Mouse (Mus musculus) limb, embryonic 11.5 days (tissue): ENCODE results near the gene Rras. TPM values are rescaled to one million over a fixed set of nuclear protein-coding genes. Genes with fewer than 3 reads are reported as not detected.

Source experiments
- ATAC-seq: fragments of 200-750 bp; cut with Nextera tagmentation; 2 replicates; pipeline ENCODE4 v1.8.0; 2017; ENCODE audit warnings: low read depth; ENCODE audit not compliant: insufficient number of reproducible peaks, low FRiP score, low TSS enrichment
- DNase-seq: peaks from one replicate; pipeline ENCODE4 v3.0.0-alpha.2; 2015; ENCODE audit warnings: low spot score
- H3K27ac ChIP-seq: fragments of 300-500 bp; sonication (generic); replicated peaks from 2 replicates; pipeline ENCODE4 v1.5.1; 2014; ENCODE audit warnings: low read depth, mild to moderate bottlenecking, low read length
- H3K27me3 ChIP-seq: fragments of 300-500 bp; sonication (generic); 2 replicates; pipeline ENCODE4 v1.6.1; 2014; ENCODE audit warnings: mild to moderate bottlenecking, low read length, mixed read lengths; ENCODE audit not compliant: control insufficient read depth, insufficient read depth
- H3K36me3 ChIP-seq: fragments of 300-500 bp; sonication (generic); 2 replicates; pipeline ENCODE4 v1.6.1; 2014; ENCODE audit warnings: mild to moderate bottlenecking, low read length, moderate library complexity, mixed read lengths; ENCODE audit not compliant: control insufficient read depth, insufficient read depth
- H3K4me1 ChIP-seq: fragments of 300-500 bp; sonication (generic); 2 replicates; pipeline ENCODE4 v1.6.1; 2014; ENCODE audit warnings: low read length, mixed read lengths; ENCODE audit not compliant: control insufficient read depth, insufficient read depth
- H3K4me2 ChIP-seq: fragments of 300-500 bp; sonication (generic); 2 replicates; pipeline ENCODE4 v1.6.1; 2014; ENCODE audit warnings: low read depth, mild to moderate bottlenecking, moderate library complexity; ENCODE audit not compliant: severe bottlenecking
- H3K4me3 ChIP-seq: fragments of 300-500 bp; sonication (generic); 2 replicates; pipeline ENCODE4 v1.5.1; 2014; ENCODE audit warnings: low read depth, low read length
- H3K9ac ChIP-seq: fragments of 300-500 bp; sonication (generic); 2 replicates; pipeline ENCODE4 v1.6.1; 2014; ENCODE audit warnings: mild to moderate bottlenecking, low read length
- H3K9me3 ChIP-seq: fragments of 300-500 bp; sonication (generic); 2 replicates; pipeline ENCODE4 v1.6.1; 2016; ENCODE audit warnings: low read length; ENCODE audit not compliant: control insufficient read depth
- WGBS: fragments of 180-500 bp; shearing (Covaris S2); extraction: QIAGEN DNeasy Blood & Tissue Kit; methylation state at CpG from one replicate; pipeline ENCODE4 v1.1.7; 2014; 5-methylcytosine and 5-hydroxymethylcytosine counted together
- polyA plus RNA-seq: library from polyadenylated mRNA; unstranded; fragments of >200 nt; fragmentation: Nextera tagmentation; extraction: Ambion mirVana; gene quantifications from 2 replicates; pipeline ENCODE4 v1.2.1, GENCODE M21; 2014

Rras gene
- polyA plus RNA-seq, 1 experiment from 2014 or later, result 20.8 TPM

GRCm38 (mm10) chr7:45025601-45026220, 8.0 kb downstream of the Rras start:
- DNase-seq, result no peak
- no peak overlapping the region for H3K9ac ChIP-seq
- H3K4me2 ChIP-seq, result no peak overlapping the region
- H3K27ac ChIP-seq, result no peak overlapping the region
- 71% methylated on average over 8 of the region's 8 CpGs for WGBS
- H3K4me3 ChIP-seq, result no peak overlapping the region
- no peaks in the 10 kb centered on the region for H3K9me3 ChIP-seq
- H3K27me3 ChIP-seq, result no peaks in the 10 kb centered on the region
- H3K4me1 ChIP-seq, result 0 out of 2 replicates have a peak, but pooled peaks cover 2% of the 10 kb centered on the region
- H3K36me3 ChIP-seq, result peaks cover 28% of the 10 kb centered on the region
- ATAC-seq, result no peak

DNA sequence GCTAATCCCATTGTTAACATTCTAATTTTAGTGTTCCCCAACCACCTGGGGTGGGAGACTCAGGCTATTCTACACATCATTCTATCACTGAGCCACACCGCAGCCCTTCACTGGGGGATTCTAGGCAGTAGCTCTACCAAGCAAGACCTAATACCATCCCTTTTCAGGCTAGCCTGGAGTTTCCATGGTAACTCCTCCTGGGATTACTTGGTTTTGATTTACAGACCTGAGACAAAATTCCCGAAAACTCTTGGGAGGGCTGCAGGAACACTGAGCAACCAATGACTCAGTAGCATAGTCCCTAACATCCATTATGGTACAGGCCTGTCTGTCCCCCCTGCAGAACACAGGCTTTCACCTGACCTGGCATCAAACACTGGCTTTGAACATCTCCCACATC, 8.5 kb downstream of the Rras start:
- ATAC-seq, result no peak; the same call in 1 of the 2 replicates
- no peaks in the 10 kb centered on the region for H3K9me3 ChIP-seq
- H3K4me2 ChIP-seq, result no peak overlapping the region
- H3K27ac ChIP-seq, result no peak overlapping the region
- DNase-seq, result no peak
- H3K4me1 ChIP-seq, result 0 out of 2 replicates have a peak, but pooled peaks cover 2% of the 10 kb centered on the region
- peaks cover 33% of the 10 kb centered on the region for H3K36me3 ChIP-seq
- H3K9ac ChIP-seq, result no peak overlapping the region
- no peak overlapping the region for H3K4me3 ChIP-seq
- WGBS, result 67% methylated on average over 2 of the region's 2 CpGs
- no peaks in the 10 kb centered on the region for H3K27me3 ChIP-seq

GRCm38 (mm10) chr7:45027761-45028160, 10.0 kb downstream of the Rras start:
- Histone ChIP-seq H3K9ac (no peak overlapping the region), H3K9me3 (no peaks in the 10 kb centered on the region), H3K4me3 (no peak overlapping the region), H3K4me1 (0 out of 2 replicates have a peak, but pooled peaks cover 2% of the 10 kb centered on the region), H3K4me2 (no peak overlapping the region), H3K27me3 (no peaks in the 10 kb centered on the region), H3K27ac (no peak overlapping the region), H3K36me3 (peaks cover 38% of the 10 kb centered on the region)
- 91% methylated on average over 9 of the region's 9 CpGs for WGBS
- DNase-seq, result no peak
- ATAC-seq, result no peak

- WGBS, result 94% methylated on average over 11 of the region's 11 CpGs
- Histone ChIP-seq H3K9ac (no peak overlapping the region), H3K27me3 (no peaks in the 10 kb centered on the region), H3K4me1 (0 out of 2 replicates have a peak, but pooled peaks cover 2% of the 10 kb centered on the region), H3K36me3 (peaks cover 42% of the 10 kb centered on the region), H3K27ac (no peak overlapping the region), H3K9me3 (no peaks in the 10 kb centered on the region), H3K4me2 (no peak overlapping the region), H3K4me3 (no peak overlapping the region)
- ATAC-seq (no peak), DNase-seq (no peak)
Observed at GRCm38 (mm10) chr7:45028351-45028750, 10.6 kb downstream of the Rras start.

- DNase-seq, result no peak
- WGBS, result 94% methylated on average over 6 of the region's 6 CpGs
- H3K36me3 ChIP-seq, result peaks cover 58% of the 10 kb centered on the region
- no peak overlapping the region for H3K4me3 ChIP-seq
- 0 out of 2 replicates have a peak, but pooled peaks cover 2% of the 10 kb centered on the region for H3K4me1 ChIP-seq
- H3K4me2 ChIP-seq, result no peak overlapping the region
- H3K9ac ChIP-seq, result no peak overlapping the region
- no peaks in the 10 kb centered on the region for H3K9me3 ChIP-seq
- no peaks in the 10 kb centered on the region for H3K27me3 ChIP-seq
- ATAC-seq, result no peak
- H3K27ac ChIP-seq, result no peak overlapping the region
Observed at GRCm38 (mm10) chr7:45029995-45030394, 12.2 kb downstream of the Rras start.

GRCm38 (mm10) chr7:45030857-45031256, 13.1 kb downstream of the Rras start:
- Histone ChIP-seq H3K9ac (no peak overlapping the region), H3K4me1 (0 out of 2 replicates have a peak, but pooled peaks cover 2% of the 10 kb centered on the region), H3K9me3 (no peaks in the 10 kb centered on the region), H3K27me3 (no peaks in the 10 kb centered on the region), H3K4me2 (no peak overlapping the region), H3K36me3 (peaks cover 64% of the 10 kb centered on the region), H3K27ac (no peak overlapping the region), H3K4me3 (no peak overlapping the region)
- DNase-seq (no peak), ATAC-seq (no peak)
- WGBS, result 92% methylated on average over 8 of the region's 8 CpGs

GRCm38 (mm10) chr7:45033722-45034359, 16.1 kb downstream of the Rras start:
- Histone ChIP-seq H3K27ac (no peak overlapping the region), H3K4me2 (no peak overlapping the region), H3K36me3 (peaks cover 63% of the 10 kb centered on the region), H3K4me1 (no peaks in the 10 kb centered on the region), H3K4me3 (no peak overlapping the region), H3K9me3 (no peaks in the 10 kb centered on the region), H3K27me3 (no peaks in the 10 kb centered on the region), H3K9ac (no peak overlapping the region)
- no peak for DNase-seq
- WGBS, result 93% methylated on average over 19 of the region's 19 CpGs
- ATAC-seq, result no peak

DNA sequence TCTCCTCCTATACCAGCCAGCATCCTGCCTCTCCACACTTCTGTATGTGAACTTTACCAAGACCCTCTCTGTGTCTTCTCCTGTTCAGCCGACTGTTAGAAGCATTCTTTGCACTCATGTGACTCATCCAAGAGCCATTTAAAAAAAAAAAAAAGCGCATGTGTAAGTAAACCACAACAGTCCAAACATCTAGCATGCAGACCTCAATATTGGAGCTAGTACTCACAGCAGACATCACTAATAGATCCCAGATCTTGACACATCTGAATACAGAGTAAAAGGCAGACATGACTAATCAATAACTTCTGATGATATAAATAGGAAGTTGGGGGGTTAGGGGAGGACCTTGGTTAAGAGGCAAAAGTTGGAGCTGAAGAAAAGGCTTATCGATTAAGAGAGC, 17.9 kb downstream of the Rras start:
- Histone ChIP-seq H3K4me2 (no peak overlapping the region), H3K4me1 (no peaks in the 10 kb centered on the region), H3K9me3 (no peaks in the 10 kb centered on the region), H3K4me3 (no peak overlapping the region), H3K9ac (no peak overlapping the region), H3K36me3 (peaks cover 66% of the 10 kb centered on the region), H3K27me3 (no peaks in the 10 kb centered on the region), H3K27ac (no peak overlapping the region)
- DNase-seq, result no peak
- whole genome bisulfite sequencing, result 91% methylated on average over 3 of the region's 3 CpGs
- no peak for ATAC-seq
